Mouse (Mus musculus) neural tube, embryonic 14.5 days (tissue): Measurements from ENCODE around the gene Atp2b1. TPM values are rescaled to one million over a fixed set of nuclear protein-coding genes. Genes with fewer than 3 reads are reported as not detected.
"Not testable (repeated sequence)": the region's sequence is repeated elsewhere in the genome, so short reads cannot be mapped to it uniquely, and the experiment has no call there.

Experiments
- ATAC-seq: fragments of 200-750 bp; cut with Nextera tagmentation; 2 replicates; pipeline ENCODE4 v1.8.0; 2017; ENCODE audit warnings: low read depth, mild to moderate bottlenecking, moderate TSS enrichment, moderate library complexity
- H3K27ac ChIP-seq: fragments of 300-500 bp; sonication (generic); 2 replicates; pipeline ENCODE4 v1.5.1; 2014; ENCODE audit warnings: low read depth, mild to moderate bottlenecking, control low read depth, low read length, moderate library complexity, mixed read lengths
- H3K27me3 ChIP-seq: fragments of 300-500 bp; sonication (generic); 2 replicates; pipeline ENCODE4 v1.6.1; 2014; ENCODE audit warnings: low read length; ENCODE audit not compliant: control insufficient read depth, insufficient read depth
- H3K36me3 ChIP-seq: fragments of 300-500 bp; sonication (generic); 2 replicates; pipeline ENCODE4 v1.6.1; 2014; ENCODE audit warnings: low read length, mixed read lengths; ENCODE audit not compliant: control insufficient read depth, insufficient read depth
- H3K4me1 ChIP-seq: fragments of 300-500 bp; sonication (generic); 2 replicates; pipeline ENCODE4 v1.6.1; 2014; ENCODE audit warnings: low read length; ENCODE audit not compliant: control insufficient read depth, insufficient read depth
- H3K4me2 ChIP-seq: fragments of 300-500 bp; sonication (generic); 2 replicates; pipeline ENCODE4 v1.6.1; 2014; ENCODE audit warnings: mild to moderate bottlenecking, low read depth, low read length, control low read depth
- H3K4me3 ChIP-seq: fragments of 300-500 bp; sonication (generic); 2 replicates; pipeline ENCODE4 v1.5.1; 2014; ENCODE audit warnings: low read depth, low read length, control low read depth, mixed read lengths
- H3K9ac ChIP-seq: fragments of 300-500 bp; sonication (generic); replicated peaks from 2 replicates; pipeline ENCODE4 v1.6.1; 2014; ENCODE audit warnings: low read depth, mild to moderate bottlenecking, control low read depth, low read length, mixed read lengths
- H3K9me3 ChIP-seq: fragments of 300-500 bp; sonication (generic); 2 replicates; pipeline ENCODE4 v1.6.1; 2016; ENCODE audit warnings: low read length; ENCODE audit not compliant: control insufficient read depth
- WGBS: fragments of 180-500 bp; shearing (Covaris S2); extraction: QIAGEN DNeasy Blood & Tissue Kit; methylation state at CpG from one replicate; pipeline ENCODE4 v1.1.7; 2014; 5-methylcytosine and 5-hydroxymethylcytosine counted together
- polyA plus RNA-seq: library from polyadenylated mRNA; unstranded; fragments of >200 nt; fragmentation: Nextera tagmentation; extraction: Ambion mirVana; gene quantifications from 2 replicates; pipeline ENCODE4 v1.2.1, GENCODE M21; 2014

Atp2b1 gene
- polyA plus RNA-seq, 1 experiment from 2014 or later = 412 TPM

DNA sequence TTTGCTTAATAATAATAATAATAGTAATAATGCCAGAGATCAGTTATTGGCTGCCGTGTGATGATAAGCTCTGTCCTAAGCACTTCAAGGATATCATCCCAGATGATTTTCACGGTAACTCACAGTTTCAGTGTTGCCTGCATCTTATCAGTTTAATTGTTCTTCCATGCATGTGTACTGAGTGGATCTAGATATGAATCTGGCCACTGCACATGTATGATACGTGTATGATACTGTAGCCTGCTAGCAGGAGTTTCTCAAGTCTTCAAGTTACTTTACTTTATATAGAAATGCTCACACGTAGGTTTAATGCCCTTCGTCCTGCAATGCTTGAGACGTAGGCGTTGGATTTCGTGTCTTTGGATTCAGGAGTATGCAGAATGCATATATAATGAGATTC is 65.7 kb downstream of the Atp2b1 start:
- H3K4me3 ChIP-seq = no peak overlapping the region
- no peak for ATAC-seq
- H3K27me3 ChIP-seq = no peaks in the 10 kb centered on the region
- H3K4me2 ChIP-seq = no peak overlapping the region
- no peak overlapping the region for H3K9ac ChIP-seq
- no peaks in the 10 kb centered on the region for H3K36me3 ChIP-seq
- H3K27ac ChIP-seq = no peak overlapping the region
- WGBS = 77% methylated on average over 8 of the region's 8 CpGs
- H3K4me1 ChIP-seq = peaks cover 6% of the 10 kb centered on the region; the same call in 1 of the 2 replicates
- no peaks in the 10 kb centered on the region for H3K9me3 ChIP-seq

DNA sequence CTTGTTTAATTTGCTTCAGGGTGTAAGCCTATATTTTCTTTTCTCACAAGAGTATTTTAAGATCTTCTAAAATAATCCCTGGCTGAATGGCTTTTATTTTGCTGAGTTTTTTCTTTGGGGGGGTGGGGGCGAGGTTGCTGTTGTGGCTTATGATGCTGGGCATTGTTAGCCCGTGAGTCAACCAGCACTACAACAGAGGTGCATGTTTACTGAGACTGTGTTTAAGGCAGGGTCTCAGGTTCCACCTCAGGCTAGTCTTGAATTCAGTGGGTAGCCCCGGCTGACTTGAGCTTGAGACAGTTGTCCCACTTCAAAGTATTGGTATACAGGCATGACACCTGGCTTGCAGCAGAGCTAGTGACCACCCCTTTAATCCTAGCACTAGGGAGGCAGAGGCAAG is 77.8 kb downstream of the Atp2b1 start:
- 95% methylated on average over 3 of the region's 3 CpGs for WGBS
- peaks cover 34% of the 10 kb centered on the region for H3K36me3 ChIP-seq
- no peak for ATAC-seq

DNA sequence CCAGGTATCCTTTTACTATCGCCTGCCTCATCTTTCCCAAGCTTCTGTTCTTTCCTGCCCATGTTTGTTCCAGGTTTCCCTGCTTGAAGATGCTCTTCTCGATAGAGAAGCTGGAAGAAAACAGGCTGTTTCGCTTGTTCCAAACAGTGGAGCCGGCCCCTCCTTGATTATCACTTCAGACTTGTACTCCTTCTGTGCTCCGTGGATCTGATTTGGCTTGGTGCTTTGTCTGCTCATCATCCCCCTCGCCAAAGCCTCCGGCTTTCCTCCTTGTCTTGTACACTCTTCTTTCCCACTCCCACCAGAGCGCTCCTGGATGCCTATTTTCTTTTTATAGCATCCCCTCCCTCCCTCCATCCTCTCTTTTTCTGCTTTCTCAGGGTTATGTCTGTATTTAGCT is 79.0 kb downstream of the Atp2b1 start:
- no peak overlapping the region for H3K9ac ChIP-seq
- no peak overlapping the region for H3K4me2 ChIP-seq
- 97% methylated on average over 8 of the region's 8 CpGs for WGBS
- H3K27me3 ChIP-seq = no peaks in the 10 kb centered on the region
- no peak overlapping the region for H3K27ac ChIP-seq
- no peak for ATAC-seq
- no peak overlapping the region for H3K4me3 ChIP-seq
- H3K36me3 ChIP-seq = peaks cover 33% of the 10 kb centered on the region
- no peaks in the 10 kb centered on the region for H3K4me1 ChIP-seq
- H3K9me3 ChIP-seq = no peaks in the 10 kb centered on the region

More for the DNA sequence above, 77.8 kb downstream of the Atp2b1 start:
- no peak overlapping the region for H3K4me3 ChIP-seq
- no peak overlapping the region for H3K4me2 ChIP-seq
- H3K9ac ChIP-seq = no peak overlapping the region
- H3K4me1 ChIP-seq = no peaks in the 10 kb centered on the region
- no peak overlapping the region for H3K27ac ChIP-seq
- no peaks in the 10 kb centered on the region for H3K9me3 ChIP-seq
- no peaks in the 10 kb centered on the region for H3K27me3 ChIP-seq

DNA sequence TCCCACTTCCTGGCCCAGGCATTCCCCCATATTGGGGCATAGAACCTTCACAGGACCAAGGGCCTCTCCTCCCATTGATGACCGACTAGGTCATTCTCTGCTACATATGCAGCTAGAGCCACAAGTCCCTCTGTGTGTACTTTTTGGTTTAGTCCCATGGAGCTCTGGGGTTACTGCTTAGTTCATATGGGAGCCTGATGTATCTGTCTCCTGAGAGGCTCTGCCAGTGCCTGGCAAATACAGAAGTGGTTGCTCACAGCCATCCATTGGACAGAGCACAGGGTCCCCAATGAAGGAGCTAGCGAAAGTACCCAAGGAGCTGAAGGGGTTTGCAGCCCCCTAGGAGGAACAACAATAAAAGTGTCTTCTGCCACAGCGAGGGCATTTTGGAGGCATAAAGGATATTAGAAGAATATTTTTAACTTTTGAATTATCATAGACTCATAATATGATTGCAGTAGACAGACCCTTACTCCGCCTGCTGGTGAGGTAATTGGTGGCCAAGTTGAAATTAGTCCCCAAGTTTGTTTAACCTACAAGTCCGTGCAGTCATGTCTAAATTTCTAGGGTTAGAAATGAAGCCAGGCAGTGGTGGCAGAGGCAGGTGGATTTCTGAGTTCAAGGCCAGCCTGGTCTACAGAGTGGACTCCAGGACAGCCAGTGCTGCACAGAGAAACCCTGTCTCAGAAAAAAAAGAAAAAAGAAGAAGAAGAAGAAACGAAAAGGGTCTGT is 81.0 kb downstream of the Atp2b1 start:
- H3K36me3 ChIP-seq = peaks cover 33% of the 10 kb centered on the region
- not testable (repeated sequence) for H3K4me1 ChIP-seq, H3K4me3 ChIP-seq, ATAC-seq, H3K27me3 ChIP-seq, H3K9me3 ChIP-seq, H3K27ac ChIP-seq, H3K9ac ChIP-seq, H3K4me2 ChIP-seq
- 95% methylated on average over 6 of the region's 6 CpGs for WGBS

DNA sequence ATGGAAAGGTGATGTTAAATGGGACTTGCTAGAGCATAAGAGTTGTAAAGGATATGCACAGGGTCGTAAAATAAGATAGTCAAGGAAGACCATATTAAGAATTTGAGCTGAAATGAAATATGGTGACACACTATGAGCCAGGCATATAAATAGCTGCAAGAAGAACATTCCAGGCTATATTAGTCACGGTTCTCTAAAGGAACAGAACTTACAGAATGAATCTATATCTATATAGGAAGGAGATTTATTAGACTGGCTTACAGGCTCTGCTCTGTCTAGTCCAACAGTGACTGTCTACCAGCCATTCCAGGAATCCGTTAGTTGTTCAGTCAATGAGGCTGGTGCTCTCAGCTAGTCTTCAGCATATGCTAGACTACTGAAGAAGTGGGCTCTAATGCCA is 90.7 kb downstream of the Atp2b1 start:
- H3K27me3 ChIP-seq = no peaks in the 10 kb centered on the region
- no peak overlapping the region for H3K4me2 ChIP-seq
- 92% methylated on average over 3 of the region's 3 CpGs for WGBS
- ATAC-seq = no peak
- H3K27ac ChIP-seq = no peak overlapping the region
- H3K9me3 ChIP-seq = no peaks in the 10 kb centered on the region
- peaks cover 31% of the 10 kb centered on the region for H3K36me3 ChIP-seq
- H3K4me1 ChIP-seq = no peaks in the 10 kb centered on the region
- H3K4me3 ChIP-seq = no peak overlapping the region
- no peak overlapping the region for H3K9ac ChIP-seq

DNA sequence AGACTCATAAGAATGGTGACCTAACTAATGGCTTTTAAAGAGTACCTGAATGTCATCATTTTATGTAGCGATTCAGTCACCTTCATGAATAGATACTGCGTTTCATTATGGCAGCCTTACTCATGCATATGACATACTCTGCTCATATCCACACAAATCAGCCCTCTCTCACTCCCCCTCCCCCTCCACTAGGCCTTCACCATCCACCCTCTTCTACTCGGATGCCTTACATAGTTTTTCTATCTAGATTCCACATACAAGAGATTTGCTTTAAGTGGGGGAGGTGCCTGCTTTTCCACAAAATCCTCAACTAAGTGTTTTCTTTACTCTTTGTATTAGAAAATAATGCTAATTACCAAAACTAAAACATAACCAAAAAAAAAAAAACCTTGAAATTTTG is 96.9 kb downstream of the Atp2b1 start:
- WGBS = 81% methylated on average over 3 of the region's 3 CpGs
- Histone ChIP-seq H3K9ac (no peak overlapping the region), H3K4me2 (no peak overlapping the region), H3K27me3 (no peaks in the 10 kb centered on the region), H3K36me3 (peaks cover 27% of the 10 kb centered on the region), H3K9me3 (no peaks in the 10 kb centered on the region), H3K4me1 (no peaks in the 10 kb centered on the region), H3K27ac (no peak overlapping the region), H3K4me3 (no peak overlapping the region)
- no peak for ATAC-seq

DNA sequence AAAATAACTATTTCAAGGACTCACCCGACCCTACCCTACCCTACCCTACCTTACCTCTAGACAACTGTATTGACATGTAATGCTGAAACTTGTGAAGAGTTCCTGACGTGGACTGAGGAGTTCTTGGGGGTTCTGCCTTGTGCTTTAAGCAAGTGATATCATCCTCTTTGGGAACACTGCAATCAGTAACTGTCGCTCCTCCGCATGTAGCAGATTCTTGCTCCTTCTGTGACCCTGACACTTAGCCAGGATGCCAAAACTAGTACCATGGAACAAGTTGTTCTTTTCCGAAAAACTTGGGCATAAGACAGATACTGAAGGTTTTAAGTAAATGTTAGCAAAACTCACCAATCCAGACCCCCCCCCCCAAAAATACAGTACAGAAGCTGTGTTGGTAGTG is 97.9 kb downstream of the Atp2b1 start:
- H3K36me3 ChIP-seq = peaks cover 30% of the 10 kb centered on the region
- ATAC-seq = no peak
- no peak overlapping the region for H3K9ac ChIP-seq
- H3K27me3 ChIP-seq = no peaks in the 10 kb centered on the region
- H3K4me3 ChIP-seq = no peak overlapping the region
- 95% methylated on average over 5 of the region's 5 CpGs for WGBS
- H3K9me3 ChIP-seq = no peaks in the 10 kb centered on the region
- H3K4me2 ChIP-seq = no peak overlapping the region
- no peak overlapping the region for H3K27ac ChIP-seq
- H3K4me1 ChIP-seq = no peaks in the 10 kb centered on the region

DNA sequence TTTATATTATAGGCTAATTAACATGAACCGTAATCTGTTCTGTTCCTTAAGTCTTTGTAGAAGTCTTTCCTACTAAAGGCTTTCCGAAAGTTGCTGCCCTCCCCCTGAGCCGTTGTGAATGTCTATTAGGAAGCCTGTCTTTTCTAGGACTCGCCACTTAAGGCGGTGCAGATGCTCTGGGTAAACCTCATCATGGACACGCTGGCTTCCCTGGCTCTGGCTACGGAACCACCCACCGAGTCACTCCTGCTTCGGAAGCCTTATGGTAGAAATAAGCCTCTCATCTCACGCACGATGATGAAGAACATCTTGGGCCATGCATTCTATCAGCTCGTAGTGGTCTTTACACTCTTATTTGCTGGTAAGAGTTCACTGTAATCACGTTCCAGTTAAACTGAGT is 100.5 kb downstream of the Atp2b1 start:
- H3K4me1 ChIP-seq = no peaks in the 10 kb centered on the region
- H3K27ac ChIP-seq = no peak overlapping the region
- no peak overlapping the region for H3K4me3 ChIP-seq
- no peak overlapping the region for H3K4me2 ChIP-seq
- no peaks in the 10 kb centered on the region for H3K9me3 ChIP-seq
- no peaks in the 10 kb centered on the region for H3K27me3 ChIP-seq
- H3K9ac ChIP-seq = no peak overlapping the region
- ATAC-seq = no peak
- H3K36me3 ChIP-seq = peaks cover 31% of the 10 kb centered on the region
- WGBS = 96% methylated on average over 13 of the region's 13 CpGs

DNA sequence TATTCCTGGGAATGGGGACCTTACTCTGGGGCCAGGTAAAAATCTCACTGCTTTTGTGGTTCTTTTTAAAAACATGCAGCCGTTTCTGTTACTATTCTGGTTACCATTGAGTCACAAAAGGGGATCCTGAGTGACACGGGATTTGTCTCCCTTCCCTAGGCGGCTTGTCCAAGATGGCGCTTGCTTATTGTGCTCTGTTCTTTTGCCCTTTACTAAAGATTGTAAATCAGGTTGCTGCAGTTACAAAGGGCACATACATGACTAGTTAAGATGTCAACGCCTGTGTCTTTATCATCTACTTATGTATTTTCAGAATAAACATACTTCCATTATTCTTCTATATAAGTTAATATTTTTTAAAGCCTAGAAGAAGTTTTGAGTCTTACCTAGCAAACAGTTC is 102.8 kb downstream of the Atp2b1 start:
- Histone ChIP-seq H3K4me3 (no peak overlapping the region), H3K36me3 (peaks cover 27% of the 10 kb centered on the region), H3K27me3 (no peaks in the 10 kb centered on the region), H3K9ac (no peak overlapping the region), H3K27ac (no peak overlapping the region), H3K4me2 (no peak overlapping the region), H3K4me1 (no peaks in the 10 kb centered on the region), H3K9me3 (no peaks in the 10 kb centered on the region)
- 78% methylated on average over 5 of the region's 5 CpGs for WGBS
- no peak for ATAC-seq
